Mouse (Mus musculus) lung, postnatal 0 days (tissue): ENCODE measurements around the gene Gm45716. TPM values are rescaled to one million over a fixed set of nuclear protein-coding genes. Genes with fewer than 3 reads are reported as not detected.

ENCODE experiments used
- ATAC-seq: fragments of 200-750 bp; cut with Nextera tagmentation; 2 replicates; pipeline ENCODE4 v1.8.0; 2017; ENCODE audit warnings: moderate library complexity
- DNase-seq: peaks from one replicate; pipeline ENCODE4 v3.0.0-alpha.2; 2016; ENCODE audit warnings: low spot score
- H3K27ac ChIP-seq: fragments of 300-500 bp; sonication (generic); 2 replicates; pipeline ENCODE4 v1.5.1; 2014; ENCODE audit warnings: antibody characterized with exemption, mild to moderate bottlenecking, low read length, mixed read lengths
- H3K27me3 ChIP-seq: fragments of 300-500 bp; sonication (generic); replicated peaks from 2 replicates; pipeline ENCODE4 v1.6.1; 2014; ENCODE audit warnings: low read length, mixed read lengths; ENCODE audit not compliant: insufficient read depth
- H3K36me3 ChIP-seq: fragments of 300-500 bp; sonication (generic); 2 replicates; pipeline ENCODE4 v1.6.1; 2014; ENCODE audit warnings: low read length, mixed read lengths; ENCODE audit not compliant: insufficient read depth
- H3K4me1 ChIP-seq: fragments of 300-500 bp; sonication (generic); 2 replicates; pipeline ENCODE4 v1.6.1; 2014; ENCODE audit warnings: antibody characterized with exemption, low read depth, low read length, mixed read lengths; ENCODE audit not compliant: insufficient read depth
- H3K4me2 ChIP-seq: fragments of 300-500 bp; sonication (generic); replicated peaks from 2 replicates; pipeline ENCODE4 v1.6.1; 2014; ENCODE audit warnings: low read depth, mild to moderate bottlenecking, low read length, moderate library complexity, mixed read lengths
- H3K4me3 ChIP-seq: fragments of 300-500 bp; sonication (generic); 2 replicates; pipeline ENCODE4 v1.5.1; 2014; ENCODE audit warnings: low read depth, low read length
- H3K9ac ChIP-seq: fragments of 300-500 bp; sonication (generic); replicated peaks from 2 replicates; pipeline ENCODE4 v1.6.1; 2014; ENCODE audit warnings: low read depth, mild to moderate bottlenecking
- H3K9me3 ChIP-seq: fragments of 300-500 bp; sonication (generic); 2 replicates; pipeline ENCODE4 v1.6.1; 2016; ENCODE audit warnings: low read length, mixed read lengths
- CTCF ChIP-seq: IDR thresholded peaks from 2 replicates; pipeline ENCODE4 v1.5.1; 2016; ENCODE audit warnings: antibody characterized with exemption, mild to moderate bottlenecking
- EP300 ChIP-seq: IDR thresholded peaks from 2 replicates; pipeline ENCODE4 v1.6.1; 2016; ENCODE audit warnings: antibody characterized with exemption, mild to moderate bottlenecking, control low read depth
- WGBS: fragments of 180-500 bp; shearing (Covaris S2); extraction: QIAGEN DNeasy Blood & Tissue Kit; methylation state at CpG from one replicate; pipeline ENCODE4 v1.1.7; 2014; 5-methylcytosine and 5-hydroxymethylcytosine counted together
- polyA plus RNA-seq: library from polyadenylated mRNA; unstranded; fragments of >200 nt; fragmentation: Nextera tagmentation; extraction: Ambion mirVana; gene quantifications from 2 replicates; pipeline ENCODE4 v1.2.1, GENCODE M21; 2015

Gene Gm45716
- polyA plus RNA-seq, 1 experiment from 2014 or later, result 11.9 TPM

GRCm38 (mm10) chr11:90243300-90243699 lies 55.8 kb downstream of the Gm45716 start:
- Histone ChIP-seq H3K36me3 (no peaks in the 10 kb centered on the region), H3K4me3 (no peak overlapping the region), H3K4me2 (no peak overlapping the region), H3K27me3 (no peaks in the 10 kb centered on the region), H3K4me1 (no peaks in the 10 kb centered on the region; the same call in 1 of the 2 replicates), H3K9ac (no peak overlapping the region), H3K9me3 (no peaks in the 10 kb centered on the region), H3K27ac (no peak overlapping the region)
- TF ChIP-seq CTCF (no peak), EP300 (no peak)
- WGBS, result 94% methylated on average over 2 of the region's 2 CpGs
- DNase-seq (no peak), ATAC-seq (no peak)

- Histone ChIP-seq H3K9me3 (no peaks in the 10 kb centered on the region), H3K27ac (no peak overlapping the region), H3K4me2 (no peak overlapping the region), H3K9ac (no peak overlapping the region), H3K36me3 (no peaks in the 10 kb centered on the region), H3K4me3 (no peak overlapping the region), H3K27me3 (no peaks in the 10 kb centered on the region), H3K4me1 (no peaks in the 10 kb centered on the region; the same call in none of the 2 replicates)
- TF ChIP-seq EP300 (no peak), CTCF (no peak)
- ATAC-seq (no peak), DNase-seq (no peak)
- WGBS, result 54% methylated on average over 6 of the region's 6 CpGs
Measured at GRCm38 (mm10) chr11:90245630-90246029, 58.1 kb downstream of the Gm45716 start.

- Histone ChIP-seq H3K9me3 (no peaks in the 10 kb centered on the region), H3K27ac (no peak overlapping the region), H3K27me3 (no peaks in the 10 kb centered on the region), H3K4me2 (no peak overlapping the region), H3K36me3 (no peaks in the 10 kb centered on the region), H3K9ac (no peak overlapping the region), H3K4me3 (no peak overlapping the region), H3K4me1 (no peaks in the 10 kb centered on the region; the same call in none of the 2 replicates)
- TF ChIP-seq CTCF, result no peak
- no peak for ATAC-seq
- WGBS, result 73% methylated on average over 4 of the region's 4 CpGs
- DNase-seq, result no peak
Measured at GRCm38 (mm10) chr11:90246676-90247075, 59.2 kb downstream of the Gm45716 start.

GRCm38 (mm10) chr11:90247793-90248192 lies 60.3 kb downstream of the Gm45716 start:
- TF ChIP-seq EP300, result no peak
- no peak for TF ChIP-seq CTCF
- Histone ChIP-seq H3K4me3 (no peak overlapping the region), H3K36me3 (no peaks in the 10 kb centered on the region), H3K4me1 (peaks cover 8% of the 10 kb centered on the region), H3K9ac (no peak overlapping the region), H3K27ac (no peak overlapping the region), H3K4me2 (no peak overlapping the region), H3K27me3 (no peaks in the 10 kb centered on the region), H3K9me3 (no peaks in the 10 kb centered on the region)
- ATAC-seq (no peak), DNase-seq (no peak)
- 53% methylated on average over 4 of the region's 4 CpGs for WGBS

- H3K9me3 ChIP-seq, result no peaks in the 10 kb centered on the region
- DNase-seq (peak; percentile 99), ATAC-seq (peak; percentile 99)
- peak within 1 kb of the TSS; percentile 92 for H3K4me2 ChIP-seq
- TF ChIP-seq EP300 (no peak), CTCF (peak; percentile 30; the same call in 1 of the 2 replicates)
- no peaks in the 10 kb centered on the region for H3K36me3 ChIP-seq
- no peaks in the 10 kb centered on the region for H3K27me3 ChIP-seq
- H3K4me3 ChIP-seq, result peak within 1 kb of the TSS; percentile 86
- peak within 1 kb of the TSS; percentile 78 for H3K27ac ChIP-seq
- peaks cover 8% of the 10 kb centered on the region for H3K4me1 ChIP-seq
- 1% methylated on average over 41 of the region's 51 CpGs for WGBS
- peak within 1 kb of the TSS; percentile 89 for H3K9ac ChIP-seq
Measured at GRCm38 (mm10) chr11:90249025-90249650, 61.7 kb downstream of the Gm45716 start, which contains the start of gene Mmd. TSS of gene Mmd (plus strand) at chr11:90249456.

- Histone ChIP-seq H3K4me2 (peak overlapping the region; percentile 92), H3K27ac (peak overlapping the region; percentile 78), H3K36me3 (no peaks in the 10 kb centered on the region), H3K9me3 (no peaks in the 10 kb centered on the region), H3K4me1 (peaks cover 8% of the 10 kb centered on the region), H3K27me3 (no peaks in the 10 kb centered on the region), H3K4me3 (peak overlapping the region; percentile 86), H3K9ac (peak overlapping the region; percentile 89)
- ATAC-seq, result peak; percentile 6
- peak; percentile 48 for DNase-seq
- WGBS, result under 1% methylated on average over 21 of the region's 22 CpGs
- TF ChIP-seq EP300, result no peak
- no peak for TF ChIP-seq CTCF
Measured at GRCm38 (mm10) chr11:90249701-90250141, 62.2 kb downstream of the Gm45716 start.
